ENCODE assay signal across 8 mouse cellular contexts in genomic region chr16:50529511-50530416, GRCm38 (mm10).
DNase-seq lines count a peak whose midpoint lies in the region; ATAC-seq lines count a peak whose summit lies in the region.

No protein-coding gene starts in this region.

- peak; percentile 63 for ATAC-seq in hindbrain, embryonic 13.5 days (ENCODE audit: low FRiP score)

- no peaks in the 10 kb centered on the region for H3K36me3 ChIP-seq in hindbrain, embryonic 13.5 days

- no peaks in the 10 kb centered on the region for H3K9me3 ChIP-seq in hindbrain, embryonic 13.5 days

- peak overlapping the region; percentile 93 for H3K27ac ChIP-seq in hindbrain, embryonic 13.5 days

- DNase-seq in MN1 (ENCODE audit: low spot score): peak; percentile 93
- peak; percentile 91 for DNase-seq in cerebellum, adult 9-10 months
- peak; percentile 64 to 83 for DNase-seq in frontal cortex, postnatal 14 days (ENCODE audit: low spot score in 2 of 2)
- DNase-seq in layer of hippocampus, postnatal 14 days (ENCODE audit: low spot score in 2 of 2): peak; percentile 85 to 88
- peak; percentile 94 for DNase-seq in lung, postnatal 10 days
- DNase-seq in ovary, postnatal 14 days (ENCODE audit: low spot score): peak; percentile 86
- peak; percentile 38 to 69 for DNase-seq in thymus, postnatal 10 days (ENCODE audit: low spot score in 2 of 2)

- H3K27me3 ChIP-seq in hindbrain, embryonic 13.5 days: 0 out of 2 replicates have a peak, but pooled peaks cover 3% of the 10 kb centered on the region

- peaks cover 10% of the 10 kb centered on the region for H3K4me1 ChIP-seq in hindbrain, embryonic 13.5 days (replicated peaks)

- peak overlapping the region; percentile 89 for H3K9ac ChIP-seq in hindbrain, embryonic 13.5 days

- 0% methylated on average over 46 of the region's 46 CpGs for WGBS in hindbrain, embryonic 13.5 days

- H3K4me3 ChIP-seq in hindbrain, embryonic 13.5 days: peak overlapping the region; percentile 79

- peak overlapping the region; percentile 95 for H3K4me2 ChIP-seq in hindbrain, embryonic 13.5 days

Comparison
In these comparisons a context has a peak if more than half of its experiments do, and no peak if none do; other contexts are left out.
1. Peak in every context shown above with its lines: DNase-seq, ATAC-seq, H3K4me3 ChIP-seq and H3K27ac ChIP-seq.